Mouse (Mus musculus): ENCODE data around the gene Hdac11.
"Not testable (repeated sequence)": the region's sequence is repeated elsewhere in the genome, so short reads cannot be mapped to it uniquely, and the experiment has no call there.

The Hdac11 gene

DNA sequence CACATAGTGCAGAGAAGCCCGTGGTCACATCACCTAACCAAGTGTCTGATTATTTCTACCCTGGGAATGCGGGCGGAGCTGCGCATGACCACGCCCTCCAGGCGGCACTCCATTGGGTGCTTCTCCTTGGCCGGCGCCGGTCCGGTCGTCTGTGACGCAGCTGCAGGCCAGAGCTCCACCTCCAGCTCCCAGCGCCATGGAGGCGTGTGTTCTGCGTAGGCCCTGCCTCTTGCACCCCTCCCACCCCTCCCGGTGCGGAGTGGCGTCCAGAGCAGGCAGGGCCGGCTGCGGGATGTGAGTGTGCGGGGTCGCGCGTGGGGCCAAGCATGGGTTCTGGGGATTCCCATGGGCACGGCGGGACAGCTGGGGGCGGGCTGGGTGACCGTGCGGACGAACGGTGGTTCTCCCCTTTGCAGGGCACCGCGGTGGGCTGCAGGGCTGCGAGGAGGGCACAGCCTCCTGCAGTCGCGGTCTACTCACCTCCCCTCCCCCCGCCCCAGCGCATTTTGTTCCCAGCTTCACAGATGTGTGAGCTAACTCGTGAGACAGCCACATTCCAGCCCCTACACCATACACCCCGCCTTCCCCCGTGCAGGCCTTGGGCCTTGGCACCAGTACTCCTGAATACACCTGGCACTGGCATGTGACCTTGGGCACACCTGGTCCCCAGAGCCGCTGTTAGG, at the start of gene Hdac11:
Gene Hdac11 (plus strand): TSS at position 112 of the 683 bp plus-strand sequence.
- peak; percentile 90 for DNase-seq

DNA sequence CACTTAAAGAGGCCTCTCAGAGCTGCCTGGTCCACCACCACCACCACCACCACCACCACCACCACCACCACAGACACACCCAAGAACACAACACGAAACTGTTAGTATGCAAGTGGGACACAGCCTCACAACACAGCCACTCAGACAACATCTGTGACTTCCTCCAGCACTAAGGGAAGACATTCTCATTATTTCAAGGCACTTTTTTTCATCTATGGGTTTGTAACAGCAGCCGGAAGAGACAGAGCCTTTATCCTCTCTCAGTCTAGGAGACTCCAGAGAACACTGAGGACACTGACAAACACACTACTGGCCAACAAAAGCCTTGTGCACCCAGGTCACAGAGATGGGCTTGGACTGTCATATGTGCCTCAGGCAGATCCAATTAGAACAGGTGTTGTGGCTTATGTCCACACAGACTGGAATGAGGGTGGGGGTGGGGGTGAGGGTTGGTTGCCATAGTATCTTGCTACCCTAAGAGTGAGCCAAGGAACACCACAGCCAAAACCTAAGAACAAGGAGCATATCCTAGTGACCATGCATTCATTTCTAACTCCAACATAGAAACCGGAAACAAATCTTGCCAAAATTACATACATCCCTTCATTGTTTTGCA, 48.1 kb upstream of the Hdac11 start:
- no peak for DNase-seq

DNA sequence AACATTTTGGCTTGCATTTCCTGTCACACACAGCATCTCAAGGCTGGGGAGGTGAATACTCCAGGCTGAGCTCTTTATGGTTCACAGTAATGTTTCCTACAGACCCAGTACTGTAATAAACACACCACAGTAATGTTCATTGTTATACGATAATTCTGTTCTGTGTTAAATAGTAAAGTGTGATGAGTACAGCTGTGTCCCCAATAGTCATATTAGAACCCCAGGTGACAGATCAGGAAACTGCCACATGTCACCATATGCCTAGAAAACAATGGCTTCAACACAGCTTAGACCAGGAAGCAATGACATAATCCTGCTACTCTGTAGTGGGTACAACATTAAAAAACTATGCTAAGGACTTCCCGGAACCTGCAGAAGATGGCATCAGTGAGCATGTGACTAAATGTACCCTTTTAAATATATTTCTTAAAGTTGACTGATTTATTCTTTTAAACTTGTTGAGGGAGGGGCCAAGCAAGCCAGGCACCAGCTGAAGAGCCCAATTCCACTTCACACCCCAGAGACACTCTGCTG, 47.5 kb upstream of the Hdac11 start:
- DNase-seq: no peak

DNA sequence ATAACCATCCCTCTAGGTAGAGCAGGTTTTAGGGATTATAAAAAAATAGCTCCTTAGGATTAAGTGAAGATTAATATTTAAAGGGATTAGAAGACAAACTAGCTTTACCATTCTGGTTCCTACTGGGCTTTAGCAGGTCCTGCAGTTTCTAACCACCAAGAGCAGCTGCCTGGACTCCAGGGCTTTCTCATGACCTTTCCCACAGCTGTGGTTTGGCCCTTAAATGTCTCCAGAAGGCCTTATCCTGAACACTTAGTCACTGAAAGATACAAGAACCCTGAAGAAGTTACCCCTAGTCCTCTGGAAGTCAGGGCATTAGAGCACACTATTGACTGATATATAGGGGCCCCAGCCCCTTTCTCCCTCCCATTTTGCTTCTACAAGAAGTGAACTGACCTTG, 47.0 kb upstream of the Hdac11 start:
- no peak for DNase-seq

DNA sequence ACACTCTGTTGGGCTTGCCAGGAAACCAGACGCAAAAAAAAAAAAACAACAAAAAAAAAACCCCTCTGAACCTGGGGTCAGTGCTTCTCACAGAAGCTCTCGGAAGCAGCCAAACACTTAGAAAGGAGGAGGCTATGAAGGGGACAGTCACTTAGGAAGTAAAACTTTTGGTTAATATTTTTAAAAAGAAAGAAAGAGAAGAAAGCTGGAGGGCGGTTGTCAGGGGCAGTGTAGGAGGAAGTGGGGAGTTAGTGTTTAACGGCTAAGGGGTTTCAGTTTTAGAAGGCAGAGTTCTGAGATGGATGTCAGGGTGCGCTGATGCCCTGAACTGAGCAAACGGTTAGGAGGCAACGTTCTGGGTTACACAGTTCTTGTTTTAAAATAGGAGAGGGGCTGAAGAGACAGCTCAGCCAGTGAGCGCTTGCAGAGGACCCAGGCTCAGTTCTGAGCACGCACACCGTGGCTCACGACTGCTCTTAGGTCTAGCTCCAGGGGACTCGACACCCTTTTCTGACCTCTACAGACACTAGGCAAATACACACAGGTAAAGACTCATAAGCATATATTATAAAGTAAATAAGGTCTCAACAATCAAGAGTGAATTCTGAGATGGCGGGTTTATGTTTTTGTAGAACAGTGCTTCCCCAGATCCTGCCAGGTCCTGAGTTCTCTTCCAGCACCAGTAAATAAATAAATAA, 46.0 kb upstream of the Hdac11 start:
- no peak for DNase-seq

DNA sequence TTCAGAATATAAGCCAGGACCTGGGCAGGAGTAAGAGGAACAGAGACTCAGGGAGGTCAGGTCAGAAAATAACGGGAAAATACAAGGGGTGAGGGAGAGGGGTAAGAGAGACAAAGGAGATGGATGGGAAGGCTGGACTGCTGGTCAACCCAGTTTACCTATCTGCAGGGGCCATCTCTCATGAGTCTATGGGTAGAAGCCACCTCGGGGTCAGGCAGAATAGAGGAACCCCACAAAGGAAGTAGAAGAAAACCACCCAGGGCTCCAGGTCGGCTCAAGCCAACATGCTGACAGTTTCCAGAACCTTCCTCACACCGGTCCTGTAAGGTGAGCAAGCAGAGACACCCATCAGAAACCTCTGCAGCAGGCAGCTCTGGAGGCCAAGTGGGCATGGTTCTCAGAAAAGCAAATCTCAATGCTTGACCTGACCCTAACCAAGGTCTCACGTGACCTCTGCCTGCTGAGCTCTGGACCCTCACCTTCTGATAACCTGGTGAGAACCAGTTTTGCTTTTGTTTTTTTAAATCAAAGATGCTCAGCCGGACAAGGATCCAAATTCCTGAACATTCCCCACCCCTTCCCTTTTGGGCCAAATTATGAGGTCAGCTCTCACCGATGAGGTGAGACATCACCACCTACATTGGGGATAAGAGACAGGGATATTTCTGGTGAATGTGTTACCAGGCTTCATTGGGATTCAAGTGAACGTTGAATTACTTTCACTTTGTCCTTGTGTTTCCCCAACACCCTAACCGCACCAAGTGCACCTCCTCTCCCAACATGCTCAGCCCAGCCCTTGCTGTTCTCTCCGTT, 45.1 kb upstream of the Hdac11 start:
- no peak for DNase-seq

DNA sequence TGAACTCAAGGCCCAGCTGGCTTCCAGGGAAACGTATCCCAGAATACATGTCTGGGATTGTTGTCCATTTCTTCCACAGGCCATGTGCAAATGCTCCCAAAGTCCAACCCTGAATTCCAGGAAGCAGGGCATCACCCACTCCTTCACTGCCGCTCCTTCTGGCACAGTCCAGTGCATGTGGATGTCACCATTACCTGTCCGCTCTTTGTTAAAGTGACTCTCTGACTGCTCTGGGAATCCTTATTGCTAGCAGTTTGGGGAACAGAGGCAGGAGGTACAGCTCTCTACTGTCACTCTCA, 44.6 kb upstream of the Hdac11 start:
- no peak for DNase-seq

DNA sequence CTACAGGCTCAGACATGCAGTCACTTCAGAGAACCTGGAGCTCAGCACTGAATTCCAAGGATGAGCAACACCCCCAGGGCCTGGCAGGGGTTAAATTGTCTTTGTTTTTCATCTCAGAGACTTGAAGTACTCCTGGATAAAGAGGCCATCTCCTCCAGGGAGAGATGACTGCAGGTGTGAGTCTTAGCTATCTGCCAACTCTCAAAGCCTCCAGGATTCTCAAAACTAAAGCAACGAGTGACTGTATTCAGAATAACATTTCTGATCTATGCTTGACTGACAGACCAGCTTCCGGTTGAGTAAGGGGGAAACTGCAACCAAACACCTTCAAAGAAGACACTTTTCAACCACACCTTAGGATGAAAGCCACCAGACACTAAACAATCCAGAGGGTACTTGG, 41.7 kb upstream of the Hdac11 start:
- no peak for DNase-seq

DNA sequence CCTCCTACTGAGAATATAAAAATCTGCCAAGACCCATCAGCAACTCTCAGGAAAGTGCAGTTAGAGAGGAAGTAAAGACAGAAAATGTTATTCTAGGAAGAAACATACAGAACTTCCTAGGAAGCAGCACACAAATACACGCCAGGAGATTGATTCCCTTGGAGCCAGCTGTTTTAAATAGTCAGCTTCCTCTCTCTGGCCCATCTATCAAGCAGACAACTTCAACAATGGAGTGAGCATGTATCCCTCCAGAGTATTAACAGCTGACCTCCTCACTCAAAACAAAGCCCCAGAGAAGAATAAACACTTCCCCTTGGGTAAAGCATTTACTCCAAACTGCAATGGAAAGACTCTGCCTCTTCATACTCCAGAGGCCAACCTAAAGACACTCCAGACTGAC, 41.3 kb upstream of the Hdac11 start:
- DNase-seq: no peak

DNA sequence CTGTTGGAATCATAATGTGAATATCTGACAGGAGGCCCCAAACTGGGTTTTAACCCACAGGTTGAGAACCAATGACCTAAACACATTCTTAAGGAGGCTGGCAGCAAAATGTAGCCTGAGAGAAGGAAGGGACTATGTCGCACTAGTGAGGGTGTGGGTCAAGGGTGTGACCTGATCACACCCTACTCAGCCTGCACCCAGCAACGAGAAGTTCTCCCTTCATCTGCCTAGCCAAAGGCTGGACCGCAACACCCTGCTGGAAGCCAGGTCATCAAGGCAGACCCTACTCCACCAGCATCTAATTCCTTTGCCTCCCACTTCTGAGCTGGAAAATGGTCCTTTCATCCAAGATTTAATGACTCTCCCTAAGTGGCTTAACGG, 40.6 kb upstream of the Hdac11 start:
- no peak for DNase-seq

DNA sequence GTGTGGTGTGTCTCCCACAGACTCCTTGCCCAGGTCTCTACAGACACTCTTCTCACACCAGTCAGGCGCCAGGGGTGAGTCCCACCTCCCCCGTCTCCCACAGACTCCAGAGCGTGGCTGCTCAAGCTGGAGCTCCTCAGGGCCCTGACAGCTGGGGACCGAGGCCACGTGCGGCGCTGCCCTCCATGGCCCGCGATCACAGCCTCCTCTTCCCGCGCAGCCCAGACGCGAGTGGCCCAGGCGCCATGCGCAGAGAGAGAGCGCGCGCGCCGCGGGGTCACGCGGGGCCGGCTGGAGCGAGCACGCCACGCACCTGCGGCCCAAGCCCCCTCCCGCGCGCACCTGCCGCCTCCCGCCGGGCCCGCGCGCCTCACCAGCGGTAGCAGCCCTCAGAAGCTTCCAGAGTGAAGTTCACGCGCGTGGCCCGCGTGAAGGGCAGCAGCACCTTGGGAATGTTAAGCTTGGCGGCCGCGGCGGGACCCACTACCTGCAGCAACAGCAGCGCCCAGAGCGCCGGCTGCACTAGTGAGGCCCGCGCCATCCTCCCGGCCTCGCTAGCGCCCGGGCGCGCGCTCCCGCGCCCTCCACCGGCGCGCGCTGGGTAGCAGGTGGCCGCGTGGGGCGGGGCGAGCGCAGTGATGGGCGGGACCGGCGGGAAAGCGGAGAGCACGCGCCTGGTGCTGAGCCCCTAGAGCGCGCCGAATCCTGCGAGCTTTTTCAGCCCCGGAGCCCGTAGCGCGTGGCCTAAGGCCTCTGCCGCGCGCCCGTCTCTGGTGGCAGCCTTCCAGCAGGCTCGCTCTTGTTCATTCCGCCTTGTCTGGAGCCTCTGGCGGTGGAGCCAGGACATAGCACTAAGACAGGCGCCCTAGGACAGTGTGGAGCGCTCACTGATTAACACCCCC, 40.0 kb upstream of the Hdac11 start, which contains the start of gene Nup210:
Gene Nup210 (minus strand): TSS at position 586 of the 902 bp plus-strand sequence.
- DNase-seq: peak; percentile 96

DNA sequence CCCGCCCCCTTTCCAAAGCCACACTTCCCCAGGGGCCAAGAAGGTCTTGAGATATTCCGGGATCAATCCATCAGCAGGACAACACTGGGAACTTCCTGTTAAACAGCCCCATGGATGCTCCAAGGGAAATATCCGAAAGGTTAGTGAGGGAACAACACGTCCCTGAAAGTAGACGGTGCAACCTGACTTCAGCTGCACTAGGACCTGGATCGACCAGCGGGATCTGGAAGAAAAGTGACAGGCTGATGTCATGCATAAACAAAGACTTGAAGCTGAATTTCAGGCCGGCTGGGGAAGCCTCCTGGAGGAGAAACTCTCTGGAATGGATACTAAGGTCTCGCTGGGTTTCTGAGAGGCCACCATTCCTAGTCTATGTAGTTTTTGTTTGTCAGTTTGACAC, 39.3 kb upstream of the Hdac11 start:
- no peak for DNase-seq

DNA sequence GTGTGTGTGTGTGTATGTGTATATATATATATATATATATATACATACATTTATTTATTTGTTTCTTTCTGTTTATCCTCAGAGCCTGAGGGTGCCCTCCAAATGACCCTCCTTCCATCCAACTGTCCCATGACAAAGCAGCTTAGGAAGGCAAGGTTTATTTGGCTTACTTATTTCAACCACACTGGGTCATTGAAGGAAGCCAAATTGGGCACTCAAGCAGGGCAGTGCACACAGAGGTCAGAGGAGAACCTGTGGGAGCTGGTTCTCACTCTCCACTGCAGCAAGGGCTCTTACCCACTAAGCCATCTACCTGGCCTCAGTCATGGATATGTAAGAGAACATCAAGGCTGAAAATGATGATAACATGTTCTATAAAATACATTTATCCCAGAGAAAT, 37.9 kb upstream of the Hdac11 start:
- no peak for DNase-seq

DNA sequence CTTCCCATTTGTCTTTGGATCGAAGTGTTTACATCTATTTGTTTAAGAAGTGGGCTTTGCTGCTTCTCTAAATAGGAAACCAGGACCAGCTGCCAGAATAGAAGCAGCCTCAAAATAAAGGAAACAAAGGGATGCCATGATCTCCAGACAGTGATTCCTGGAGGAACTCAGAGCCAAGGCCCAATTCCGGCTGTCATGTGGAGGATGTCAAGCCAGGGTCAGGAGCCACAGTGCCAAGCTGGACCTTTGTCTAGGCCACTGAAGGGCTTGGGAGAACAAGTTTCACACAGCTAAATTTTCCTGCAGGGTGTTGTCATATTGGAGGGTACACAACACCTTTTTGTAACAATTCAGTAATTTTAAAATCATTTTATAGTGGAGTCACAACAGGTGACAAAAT, 36.3 kb upstream of the Hdac11 start:
- no peak for DNase-seq

DNA sequence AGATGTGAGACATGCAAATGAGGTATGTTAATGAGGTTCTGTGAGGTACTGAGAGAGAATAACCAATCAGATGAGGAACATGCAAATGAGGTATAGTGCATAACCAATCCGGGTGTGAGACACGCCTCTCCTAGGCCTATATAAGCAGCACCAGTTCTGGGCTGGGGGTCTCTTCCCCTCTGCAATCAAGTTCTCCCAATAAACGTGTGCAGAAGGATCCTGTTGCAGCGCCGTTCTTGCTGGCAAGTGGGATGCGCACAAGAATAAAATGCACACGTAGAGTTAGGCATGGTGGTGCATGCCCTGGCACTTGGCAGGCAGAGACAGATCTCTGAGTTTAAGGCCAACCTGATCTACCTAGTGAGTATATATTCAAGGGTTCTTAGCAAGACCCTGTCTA, 35.4 kb upstream of the Hdac11 start:
- not testable (repeated sequence) for DNase-seq

DNA sequence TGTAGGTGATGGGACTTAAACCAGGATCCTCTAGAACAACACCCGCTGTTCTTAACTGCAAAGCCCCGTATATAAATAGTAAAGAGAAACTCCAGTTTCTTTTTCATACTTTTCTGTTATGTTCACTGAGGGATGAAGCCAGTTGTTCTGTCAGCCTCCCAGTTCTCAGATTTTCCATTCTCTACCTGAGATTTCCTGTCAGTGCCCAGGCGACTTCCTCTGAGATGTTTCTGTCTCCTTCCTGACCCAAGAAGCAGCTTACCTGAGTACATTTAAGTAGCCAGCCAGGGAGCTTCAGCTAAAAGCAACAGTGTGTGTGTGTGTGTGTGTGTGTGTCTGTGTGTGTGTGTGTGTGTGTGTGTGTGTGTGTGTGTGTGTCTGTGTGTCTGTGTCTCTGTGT, 33.0 kb upstream of the Hdac11 start:
- no peak for DNase-seq

DNA sequence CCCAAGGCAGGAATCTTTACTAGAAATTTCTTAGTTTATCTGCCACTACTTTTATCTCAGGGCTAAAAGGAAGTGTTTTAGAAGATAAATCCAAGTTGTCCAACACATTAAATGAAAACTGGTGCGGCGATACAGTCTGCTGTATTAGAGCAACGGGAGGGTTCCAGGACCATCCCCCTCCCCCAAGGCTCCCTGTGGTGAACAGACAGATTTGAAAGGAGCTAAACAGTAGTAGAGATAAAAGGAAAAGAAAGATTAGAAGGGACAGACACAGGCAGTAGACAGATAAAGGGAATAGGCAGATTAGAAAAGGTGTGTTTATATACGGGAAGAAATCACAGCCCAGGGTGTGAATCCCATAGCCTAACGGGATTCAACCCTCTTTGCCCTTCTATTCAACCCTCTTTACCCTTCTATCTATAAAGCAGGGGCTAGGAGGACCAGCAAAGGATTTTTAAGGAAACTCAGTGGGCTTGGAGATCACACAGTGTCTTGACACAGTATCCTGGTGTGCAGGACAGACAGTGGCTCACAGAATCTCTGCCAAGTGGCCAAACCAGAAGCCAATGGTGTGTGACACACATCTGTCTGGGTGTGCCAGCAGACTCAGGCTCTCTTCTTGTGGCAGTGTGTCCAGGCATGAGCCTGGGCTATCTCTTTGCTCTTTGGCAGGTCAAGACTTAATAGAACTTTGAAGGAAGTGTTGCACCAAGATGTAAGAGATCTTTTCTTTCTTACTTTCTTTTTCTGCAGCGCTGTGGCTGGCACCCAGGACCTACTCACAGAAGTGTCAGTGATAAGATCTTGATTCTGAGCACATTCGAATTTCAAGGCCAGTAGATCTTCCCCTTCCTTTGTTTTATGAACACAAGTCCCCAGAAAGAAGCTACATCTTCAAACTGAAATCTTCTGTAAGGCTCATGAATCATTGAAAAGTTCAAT, 31.9 kb upstream of the Hdac11 start:
- no peak for DNase-seq

DNA sequence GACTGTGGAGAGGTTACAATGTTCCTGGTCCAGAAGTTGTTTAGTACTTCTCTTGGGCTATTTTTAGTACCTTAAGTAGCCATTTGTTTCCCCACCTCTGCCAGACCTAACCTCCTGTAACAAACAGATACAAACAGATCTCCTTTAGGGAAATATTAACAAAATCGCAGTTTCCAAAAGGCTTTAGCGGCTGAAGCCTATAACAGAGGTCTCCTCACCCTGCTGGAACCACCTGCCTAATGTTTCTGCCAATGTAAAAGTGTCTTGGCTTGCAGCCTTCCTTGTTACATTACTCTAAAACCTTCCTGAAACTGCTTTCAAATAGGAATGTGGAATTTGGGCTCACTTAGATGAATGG, 31.3 kb upstream of the Hdac11 start:
- no peak for DNase-seq

DNA sequence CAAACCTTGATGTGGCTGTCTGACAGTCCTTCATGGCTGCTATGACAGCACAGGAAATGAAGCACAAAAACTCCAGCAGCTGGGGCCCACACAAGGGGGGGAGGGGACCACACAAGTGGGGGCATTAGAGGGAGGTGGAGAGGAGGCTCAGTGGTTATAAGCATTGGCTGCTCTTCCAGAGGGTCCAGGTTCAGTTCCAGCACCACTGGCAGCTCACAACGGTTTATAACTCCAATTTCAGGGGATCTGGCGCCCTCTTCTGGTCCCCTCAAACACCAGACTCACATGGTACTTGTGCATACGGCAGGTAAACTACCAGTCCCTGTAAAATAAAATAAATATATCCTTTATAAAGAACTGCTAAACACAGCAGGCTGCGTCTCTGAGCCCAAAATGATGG, 27.5 kb upstream of the Hdac11 start:
- DNase-seq: no peak

DNA sequence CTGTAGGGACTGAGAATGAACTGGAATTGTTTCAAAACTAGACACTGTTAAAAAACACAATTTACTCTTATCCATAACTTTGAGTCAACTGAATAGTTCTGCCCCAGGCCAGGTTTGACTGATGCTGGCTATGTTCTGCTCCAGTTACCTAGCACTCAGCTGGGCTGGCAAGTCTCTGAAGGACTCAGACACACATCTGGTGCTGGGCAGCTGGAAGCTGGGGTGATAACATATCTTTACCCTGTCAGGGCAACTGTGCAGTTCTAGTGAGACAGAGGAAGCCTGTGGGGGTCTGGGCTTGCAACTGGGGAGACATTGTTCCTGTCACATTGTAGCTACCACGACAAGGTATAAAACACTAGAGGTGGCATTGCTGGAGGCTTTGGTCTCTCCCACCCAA, 25.6 kb upstream of the Hdac11 start:
- DNase-seq: no peak

DNA sequence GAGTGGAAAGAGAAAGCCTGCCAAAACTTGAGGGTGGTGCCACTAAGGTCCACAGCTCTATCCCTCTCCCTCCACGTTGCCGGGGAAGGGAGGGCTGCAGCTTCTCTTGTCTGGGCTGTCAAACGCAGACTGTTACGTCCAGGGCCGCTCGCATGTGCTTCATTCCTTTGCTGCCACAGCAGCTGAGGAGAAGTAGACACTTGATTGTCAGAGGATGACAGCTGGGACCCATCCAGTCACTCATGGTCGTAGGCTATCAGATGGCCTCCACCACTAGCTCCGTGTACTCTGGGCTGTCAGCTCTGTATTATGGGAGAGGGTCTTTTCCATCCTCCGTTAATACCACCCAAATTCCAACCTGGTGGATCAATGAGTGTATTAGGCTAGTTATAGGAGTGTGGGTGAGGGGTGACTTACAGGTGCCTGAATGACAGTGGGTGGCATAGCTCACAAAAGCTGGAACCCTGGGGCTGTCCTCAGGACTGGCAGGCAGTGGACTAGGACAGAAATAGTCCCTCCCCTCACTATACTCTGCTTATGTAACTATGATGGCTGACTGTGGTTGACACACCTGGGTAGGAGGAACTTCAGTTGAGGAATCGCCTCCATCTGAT, 19.0 kb upstream of the Hdac11 start:
- no peak for DNase-seq

Data from kidney, adult 18-20 months (tissue).